Mouse (Mus musculus): ENCODE measurements around the gene Flvcr1.

- TF ChIP-seq CTCF (IDR thresholded peaks at IDR 0.05; ENCODE audit: low read depth, low read length) (no peak), POLR2A (IDR thresholded peaks at IDR 0.05; ENCODE audit: extremely low read depth, insufficient read depth, low read length) (no peak)
These were observed 63.2 kb downstream of the Flvcr1 start for GRCm38 (mm10) chr1:190962760-190963159.

Data from liver, adult 2 months (tissue).